Mouse (Mus musculus): Measurements from ENCODE around the gene Clic1.

The Clic1 gene

DNA sequence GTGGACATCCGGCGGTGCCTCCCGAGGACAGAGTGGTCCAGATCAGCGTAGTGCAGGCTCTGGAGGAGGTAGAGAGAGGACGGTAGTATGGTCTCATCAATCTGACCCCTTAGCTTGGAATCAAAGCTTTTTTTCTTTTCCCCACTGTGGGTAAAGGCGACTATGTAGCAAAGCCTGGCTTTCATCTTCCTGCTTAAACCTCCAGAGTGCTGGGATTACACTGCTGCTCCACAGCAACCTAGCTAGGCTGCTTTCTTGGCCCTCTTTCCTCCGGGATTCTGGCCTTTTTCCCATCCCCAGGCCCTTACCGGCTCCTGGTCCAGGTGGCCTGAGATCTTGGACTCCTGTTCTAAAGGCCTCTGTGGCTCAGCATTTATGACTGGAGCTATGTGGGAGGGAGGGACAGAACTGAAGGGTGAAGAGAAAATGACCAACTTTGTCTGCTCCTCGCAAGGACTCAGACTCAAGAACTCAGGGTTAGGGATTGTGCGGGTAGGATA lies 14.7 kb downstream of the Clic1 start:
- DNase-seq (ENCODE audit: low spot score in 2 of 2): no peak

DNA sequence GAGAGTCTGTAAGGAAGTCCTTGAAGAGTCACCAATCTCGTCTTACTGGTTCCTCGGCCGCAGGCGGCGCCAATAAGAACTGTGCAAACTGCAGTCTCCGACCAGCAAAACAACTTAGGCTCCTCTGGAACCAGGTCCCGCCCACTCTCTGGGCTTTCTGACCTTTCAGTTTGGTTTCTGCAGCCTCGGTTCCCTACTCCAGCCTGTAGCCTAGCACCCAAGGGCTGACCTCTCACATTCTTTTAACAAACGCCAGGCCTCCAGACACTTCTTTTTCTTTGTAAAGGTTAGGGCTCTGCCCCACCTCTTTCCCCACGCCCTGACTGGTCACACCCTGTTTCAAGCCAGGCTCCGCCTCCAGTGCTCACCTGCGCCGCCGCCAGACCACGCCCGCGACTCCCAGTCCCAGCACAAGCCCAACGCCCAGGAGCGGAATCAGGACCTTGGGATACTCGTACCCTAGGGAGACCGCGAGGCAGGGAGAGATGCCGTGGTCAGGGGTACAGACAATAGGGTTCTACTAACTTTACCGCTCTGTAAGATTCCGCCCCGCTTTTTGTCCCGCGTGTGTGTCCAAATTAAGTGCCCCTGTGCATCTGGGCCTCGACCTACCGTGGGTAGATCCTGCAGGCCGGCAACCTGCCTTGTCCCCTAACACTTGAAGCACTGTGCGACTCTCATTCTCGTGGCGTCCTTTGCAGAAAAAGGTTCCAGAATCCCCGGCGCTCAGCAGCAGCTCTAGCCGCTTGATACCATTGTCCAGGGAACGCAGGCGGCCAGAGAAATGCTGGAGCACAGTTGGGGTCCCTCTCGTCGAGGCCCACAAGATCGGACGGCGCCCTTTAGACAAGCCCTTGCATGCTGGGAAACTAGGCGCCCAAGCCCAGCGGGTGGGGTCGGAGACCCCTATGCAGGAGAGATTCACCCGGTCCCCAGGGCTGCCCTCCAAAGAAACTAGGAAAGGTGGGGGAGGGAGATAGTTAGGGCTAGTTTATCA lies 15.5 kb downstream of the Clic1 start, which contains the start of gene Ly6g6c:
TSS of gene Ly6g6c (plus strand) at position 438 of the 997 bp plus-strand sequence.
- DNase-seq (ENCODE audit: low spot score in 2 of 2): no peak

DNA sequence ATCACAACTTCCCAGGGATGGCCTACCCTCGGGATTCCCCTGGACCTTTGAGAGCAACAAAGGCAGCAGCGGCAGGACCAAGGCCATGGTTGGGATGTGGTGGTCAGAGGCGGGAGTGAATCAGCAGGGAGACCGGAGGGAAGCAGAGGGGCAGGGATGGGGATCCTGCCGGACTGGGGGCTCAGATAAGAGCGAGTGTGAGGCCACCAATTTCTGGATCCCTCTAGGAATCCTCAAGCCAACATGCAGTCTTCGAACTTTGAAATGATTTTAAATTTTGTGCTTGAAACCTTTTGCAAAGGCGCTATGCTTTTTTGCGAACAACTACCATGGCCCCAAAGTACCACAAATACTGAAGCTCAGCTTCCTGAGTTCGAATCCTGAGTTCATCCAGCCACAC lies 16.3 kb downstream of the Clic1 start, which contains the start of gene Mpig6b:
TSS of gene Mpig6b (minus strand) at position 101 of the 400 bp plus-strand sequence.
- no peak for DNase-seq (ENCODE audit: low spot score in 2 of 2)

DNA sequence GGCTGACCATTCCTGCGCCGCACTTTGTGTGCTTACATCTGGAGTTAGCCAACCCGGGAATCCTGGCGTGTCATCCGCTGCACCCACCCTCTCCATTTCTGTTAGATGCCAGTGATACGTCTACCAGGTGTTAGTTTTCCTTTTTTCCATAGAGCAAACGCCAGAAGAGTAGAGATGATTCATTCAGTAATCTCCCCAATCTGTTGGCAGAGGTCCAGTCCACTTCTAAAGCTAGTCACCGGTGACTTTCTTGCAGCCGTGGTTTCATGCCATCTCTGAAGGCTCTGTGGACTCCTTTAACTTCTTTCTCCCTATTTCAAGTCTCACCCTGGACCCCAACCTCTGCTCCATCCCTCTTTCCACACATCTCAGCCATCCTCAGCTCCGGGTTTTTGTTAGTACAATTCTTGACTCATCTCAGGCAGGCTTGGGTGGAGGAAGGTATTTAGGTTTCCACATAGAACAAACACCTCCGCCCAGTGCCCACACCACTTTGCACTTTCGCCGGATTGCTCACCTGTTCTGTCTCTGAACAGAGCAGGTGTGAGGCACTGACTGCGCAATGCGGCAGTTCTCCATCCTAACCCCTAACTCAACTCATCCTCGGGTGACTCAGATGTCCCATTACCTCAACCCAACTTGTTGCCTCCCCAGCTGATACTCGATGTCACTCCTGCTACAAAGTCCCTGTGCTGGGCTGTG lies 18.6 kb downstream of the Clic1 start:
- no peak for DNase-seq (ENCODE audit: low spot score in 2 of 2)

DNA sequence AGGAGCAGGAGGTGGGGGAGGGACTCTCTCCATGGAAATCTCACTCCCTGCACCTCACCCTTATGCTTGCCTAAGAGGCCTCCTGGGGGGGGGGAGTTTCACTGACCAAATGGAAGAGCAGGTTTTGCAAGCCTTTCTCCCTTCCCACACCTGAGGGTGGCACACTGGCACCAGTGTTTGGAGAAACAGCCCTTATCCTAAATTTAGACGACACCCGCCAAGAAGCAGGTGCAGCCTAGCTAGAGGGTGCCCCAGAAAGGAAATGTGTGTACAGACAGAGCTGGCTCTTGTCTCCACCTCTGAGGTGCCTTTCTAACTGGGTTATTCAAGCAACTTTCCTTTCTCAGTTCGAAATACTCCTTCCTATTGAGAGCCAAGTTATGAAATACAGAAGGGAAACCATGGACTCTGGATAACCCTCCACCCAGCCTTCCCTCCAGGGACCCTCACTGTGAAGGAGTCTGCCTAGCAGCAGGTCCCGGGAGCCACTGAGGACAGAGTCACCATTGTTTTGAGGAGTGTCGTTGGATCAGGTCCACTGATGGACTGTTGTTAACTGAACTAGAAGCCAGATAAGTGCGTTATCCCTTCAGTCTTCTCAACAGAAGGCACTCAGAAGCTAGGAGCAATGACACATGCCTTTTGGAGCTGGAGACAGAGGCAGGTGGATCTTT lies 20.9 kb downstream of the Clic1 start:
- no peak for DNase-seq (ENCODE audit: low spot score in 2 of 2)

DNA sequence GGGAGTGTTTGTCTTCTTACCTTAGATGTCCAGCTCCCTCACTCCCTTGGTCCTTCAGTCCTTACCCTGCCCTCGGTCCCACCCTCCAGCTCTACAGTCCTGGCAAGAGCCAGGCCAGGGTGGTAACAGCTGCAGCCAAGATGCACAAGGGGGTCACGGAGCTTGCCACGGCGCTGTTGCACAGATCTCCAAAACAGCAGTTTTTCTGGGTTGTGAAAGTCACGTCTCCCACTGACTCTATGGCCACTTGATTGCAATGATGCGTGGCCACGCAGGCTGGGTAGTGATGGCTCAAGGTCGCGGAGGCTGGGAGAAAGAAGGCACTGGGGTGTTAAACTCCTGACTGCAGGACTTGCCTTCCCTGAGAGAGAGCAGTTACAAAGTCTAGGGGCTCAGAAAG lies 21.7 kb downstream of the Clic1 start:
- no peak for DNase-seq (ENCODE audit: low spot score in 2 of 2)

DNA sequence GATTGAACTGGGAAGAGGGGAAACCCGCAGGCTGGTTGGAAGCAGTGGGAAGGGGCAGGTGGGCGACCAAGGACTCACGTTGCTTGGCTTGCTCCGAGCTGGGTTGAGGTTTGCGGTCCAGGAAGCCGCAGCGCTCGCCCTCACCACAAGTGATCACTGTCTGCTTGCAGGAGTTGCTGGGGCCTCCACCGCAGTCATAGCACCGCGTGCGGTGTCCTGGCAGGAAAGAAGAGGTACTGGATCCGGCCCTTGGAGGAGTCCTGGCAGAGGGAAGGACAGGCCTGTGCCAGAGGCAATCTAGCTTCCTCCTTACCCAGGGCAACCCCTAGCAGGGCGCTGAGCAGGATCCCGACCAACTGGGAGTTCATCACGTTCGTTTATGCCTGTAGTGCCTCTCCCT lies 24.3 kb downstream of the Clic1 start:
- no peak for DNase-seq (ENCODE audit: low spot score in 2 of 2)

DNA sequence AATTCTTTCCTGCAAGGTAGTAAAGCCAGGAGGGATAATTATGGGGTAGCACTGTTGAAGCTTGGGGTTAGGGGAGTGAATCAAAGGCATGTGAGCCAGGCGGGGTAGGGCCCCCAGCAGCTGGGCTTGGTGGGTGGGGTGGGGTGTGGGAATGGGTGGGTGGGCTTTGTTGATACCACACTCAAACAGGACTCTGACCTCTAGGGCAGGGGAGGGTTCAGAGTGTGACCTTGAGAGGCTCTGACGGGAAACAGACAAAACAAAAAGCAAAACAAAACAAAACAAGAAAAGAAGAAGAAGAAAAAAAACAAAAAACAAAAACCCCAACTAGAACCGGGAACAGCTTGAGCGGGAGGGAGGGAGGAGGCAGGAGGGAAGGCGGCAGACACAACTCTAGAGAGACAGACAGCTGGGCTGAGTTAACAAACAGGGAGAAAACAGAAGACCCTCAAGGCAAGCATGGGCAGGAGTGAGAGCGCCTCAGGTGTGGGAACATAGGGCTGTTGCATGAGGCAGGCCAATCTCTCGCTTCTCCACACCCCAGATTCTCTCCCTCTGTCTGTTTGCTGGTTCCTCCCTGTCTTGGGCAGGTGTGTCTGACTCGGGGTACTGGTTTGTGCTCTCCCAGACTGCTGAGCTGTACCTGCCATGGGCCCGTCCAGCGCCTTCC lies 26.9 kb downstream of the Clic1 start, which contains the start of gene Ly6g6e:
TSS of gene Ly6g6e (plus strand) at position 396 of the 670 bp plus-strand sequence.
- no peak for DNase-seq (ENCODE audit: low spot score in 2 of 2)

DNA sequence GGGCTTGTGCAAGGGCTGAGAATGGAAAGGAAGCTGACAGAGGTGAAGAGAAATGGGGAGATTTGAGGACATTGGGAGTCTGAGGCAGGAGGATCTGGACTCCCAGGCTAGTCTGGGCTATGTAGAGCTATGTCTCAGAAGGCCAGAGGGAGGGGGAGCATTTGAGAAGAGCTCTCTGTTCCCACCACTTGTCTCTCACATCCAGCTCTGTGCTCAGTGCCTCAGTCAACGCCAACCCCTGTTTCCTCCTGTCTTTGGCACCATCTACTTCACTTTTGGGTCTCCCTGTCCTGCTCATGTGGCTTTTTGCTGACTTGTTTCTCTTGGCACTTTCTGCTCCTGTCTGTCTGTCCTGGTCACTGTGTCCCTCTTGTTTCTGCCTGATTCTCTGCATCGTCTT lies 27.5 kb downstream of the Clic1 start:
- DNase-seq (ENCODE audit: low spot score in 2 of 2): no peak

DNA sequence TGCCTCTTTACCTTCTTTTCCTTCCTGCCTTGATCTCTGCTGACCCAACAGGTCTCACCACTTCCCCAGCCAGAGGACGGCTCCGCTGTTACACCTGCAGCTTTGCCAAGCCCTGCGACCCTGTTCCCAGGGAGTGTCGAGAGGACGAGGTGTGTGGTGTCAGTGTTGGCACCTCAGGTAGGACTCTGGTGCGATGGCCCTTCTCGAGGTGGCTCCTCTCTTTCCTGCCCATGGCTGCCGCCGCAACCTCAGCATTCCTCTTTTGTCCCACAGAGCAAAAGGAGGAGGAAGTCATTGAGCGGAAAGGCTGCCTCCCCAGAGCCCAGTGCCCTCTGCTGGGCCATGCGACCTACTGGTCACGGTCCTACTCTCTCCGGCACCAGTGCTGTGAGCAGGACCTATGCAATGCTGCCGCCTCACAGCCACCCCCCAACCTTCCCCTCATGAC lies 28.0 kb downstream of the Clic1 start, which contains the start of gene Ly6g6d:
TSS of gene Ly6g6d (minus strand) at position 280 of the 448 bp plus-strand sequence.
- DNase-seq (ENCODE audit: low spot score in 2 of 2): no peak

DNA sequence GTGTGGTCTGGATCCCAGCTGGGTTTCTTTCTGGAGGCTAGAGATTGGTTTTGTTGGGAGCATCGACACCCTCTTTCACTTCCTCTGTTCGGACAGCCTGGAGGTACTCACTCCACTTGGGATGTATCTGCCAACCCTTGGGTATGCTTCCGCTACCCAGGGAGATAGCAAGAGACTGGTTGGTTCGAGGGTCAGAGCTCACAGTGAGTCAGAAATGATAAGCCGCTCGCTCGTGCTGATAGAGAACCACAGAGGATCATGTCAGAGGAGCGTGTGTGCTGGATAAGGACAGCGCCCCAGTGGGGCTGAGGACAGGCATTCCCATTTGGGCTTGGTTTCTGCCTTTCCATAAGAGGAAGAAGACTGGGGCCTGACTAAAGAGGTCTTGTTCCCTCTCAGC lies 30.0 kb downstream of the Clic1 start:
- no peak for DNase-seq (ENCODE audit: low spot score in 2 of 2)

DNA sequence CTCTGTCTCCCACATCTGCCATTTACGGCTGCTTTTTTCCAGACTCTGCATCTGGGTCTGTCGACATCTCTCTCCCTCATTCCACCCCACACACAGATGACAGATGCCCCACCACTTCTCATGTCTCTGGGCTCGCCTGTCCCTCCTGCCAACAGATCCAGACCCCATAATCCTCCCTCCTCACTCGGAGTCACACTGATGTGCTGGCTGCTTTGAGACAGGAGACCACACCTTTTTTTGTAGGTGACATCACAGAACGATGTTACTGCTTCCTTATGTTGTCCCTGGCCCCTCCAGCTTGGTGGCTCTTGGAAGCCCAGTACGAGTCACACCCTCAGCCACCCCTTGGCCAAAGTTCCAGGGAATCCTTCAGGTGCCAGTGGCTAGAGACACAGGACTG lies 30.5 kb downstream of the Clic1 start:
- DNase-seq (ENCODE audit: low spot score in 2 of 2): no peak

DNA sequence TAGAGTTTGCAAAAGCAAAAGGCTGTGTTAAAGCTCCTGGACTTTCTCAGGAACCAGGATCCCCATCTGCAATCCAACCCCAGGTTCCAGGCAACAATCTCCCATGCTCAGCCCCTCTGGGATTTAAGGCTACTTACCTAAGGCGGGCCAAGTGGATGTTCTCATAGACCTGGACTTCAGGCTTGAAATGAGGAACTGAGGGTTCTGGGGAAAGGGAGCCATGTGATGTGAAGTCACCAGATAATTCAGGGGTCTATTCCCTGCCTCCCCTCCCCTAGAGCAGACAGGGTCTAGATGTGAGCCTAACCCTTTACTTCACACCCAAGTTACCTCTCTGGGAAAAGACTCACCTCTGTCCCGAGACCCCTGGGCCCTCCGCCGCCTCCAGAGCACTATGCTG lies 30.9 kb downstream of the Clic1 start:
- no peak for DNase-seq (ENCODE audit: low spot score in 2 of 2)

DNA sequence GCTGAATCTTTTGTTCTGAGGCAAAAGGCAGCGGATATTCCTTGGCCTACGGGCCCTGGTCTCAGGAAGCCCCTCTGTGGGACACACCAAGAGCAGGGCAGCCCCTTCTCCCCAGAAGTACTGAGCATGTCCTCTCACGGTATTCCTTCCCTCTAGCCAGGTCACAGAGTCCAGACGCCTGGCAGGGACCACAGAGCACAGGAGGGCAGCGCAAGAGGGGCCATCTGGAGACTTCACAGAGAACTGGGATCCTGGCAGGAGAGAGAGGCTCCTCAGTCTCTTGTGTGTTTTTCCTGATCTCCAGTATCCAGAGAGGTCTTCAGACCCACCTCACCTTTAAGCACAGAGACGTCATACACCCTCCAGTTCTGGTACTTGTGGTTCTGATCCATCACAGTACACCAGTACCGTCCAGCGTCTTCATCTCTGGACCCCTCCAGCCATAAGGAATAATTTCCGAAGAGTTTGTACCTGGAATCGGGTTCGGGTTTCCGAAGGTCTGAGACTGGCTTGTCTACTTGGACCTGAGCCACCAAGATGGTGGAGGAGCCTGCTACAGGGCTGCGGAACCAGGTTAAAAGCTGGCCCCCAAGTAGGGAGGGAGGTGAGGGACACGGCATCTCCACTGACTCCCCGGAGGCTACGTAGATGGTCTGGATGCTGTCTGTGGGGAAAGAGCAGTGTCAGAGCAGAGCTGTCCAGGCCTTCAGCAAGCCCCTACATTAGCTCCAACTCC lies 33.2 kb downstream of the Clic1 start:
- no peak for DNase-seq (ENCODE audit: low spot score in 2 of 2)

DNA sequence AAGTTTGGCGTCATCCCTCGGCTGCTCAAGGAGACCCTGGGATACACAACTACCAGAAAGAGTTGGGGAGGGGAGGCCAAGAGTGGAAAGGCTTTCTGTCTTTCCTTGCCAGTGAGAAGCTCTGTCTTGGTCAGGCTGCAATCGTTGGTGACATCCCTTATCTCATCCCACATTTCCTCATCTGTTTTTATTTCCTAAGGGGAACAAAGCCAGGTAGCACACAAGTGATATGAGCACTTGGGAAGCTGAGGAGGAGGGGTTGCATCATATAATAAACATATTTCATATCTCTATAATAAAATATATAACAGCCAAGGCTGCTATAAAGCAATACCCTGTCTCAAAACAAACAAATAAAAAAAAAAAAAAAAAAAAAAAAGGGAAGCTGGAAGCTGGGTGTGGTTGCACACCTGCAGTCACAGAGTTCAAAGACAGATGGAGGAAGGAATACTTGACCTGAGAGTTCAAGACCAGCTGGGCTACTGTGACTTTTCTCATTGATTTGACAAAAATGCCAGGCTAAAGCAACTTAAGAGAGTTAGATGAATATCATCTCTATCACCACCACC lies 34.2 kb downstream of the Clic1 start:
- DNase-seq (ENCODE audit: low spot score in 2 of 2): no peak

DNA sequence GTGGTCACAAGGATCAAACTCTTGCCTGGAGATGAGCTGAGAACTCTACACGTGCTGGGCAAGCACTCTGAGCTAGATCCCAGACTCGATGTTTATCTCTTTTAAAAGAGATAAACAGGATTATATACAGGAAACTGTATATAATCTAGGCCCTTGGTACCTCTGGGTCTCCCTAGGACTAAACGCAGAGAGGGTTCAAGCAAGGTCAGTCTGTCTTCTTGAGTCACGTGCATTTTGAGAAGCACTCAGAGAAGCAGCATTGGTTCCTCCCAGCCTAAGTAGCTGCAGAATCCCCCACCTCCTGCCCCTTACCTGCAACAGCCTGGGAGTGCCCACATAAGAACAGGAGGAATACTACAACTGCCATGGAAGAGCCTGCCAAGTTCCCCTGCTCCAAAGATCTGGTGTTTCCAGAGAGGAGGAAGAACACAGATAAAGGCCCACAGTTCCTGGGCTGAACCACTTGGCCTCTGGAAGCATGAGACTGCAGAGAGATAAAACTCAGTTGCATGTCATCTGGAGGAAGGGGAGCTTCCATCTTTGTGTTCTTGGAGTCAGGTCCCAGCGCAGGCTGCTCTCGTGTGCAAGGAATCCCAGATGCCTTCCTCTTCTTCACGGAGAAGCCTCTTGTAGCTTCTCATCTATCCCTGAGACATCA lies 35.6 kb downstream of the Clic1 start, which contains the start of gene Ly6g6f:
TSS of gene Ly6g6f (minus strand) at position 403 of the 658 bp plus-strand sequence.
- DNase-seq (ENCODE audit: low spot score in 2 of 2): no peak

DNA sequence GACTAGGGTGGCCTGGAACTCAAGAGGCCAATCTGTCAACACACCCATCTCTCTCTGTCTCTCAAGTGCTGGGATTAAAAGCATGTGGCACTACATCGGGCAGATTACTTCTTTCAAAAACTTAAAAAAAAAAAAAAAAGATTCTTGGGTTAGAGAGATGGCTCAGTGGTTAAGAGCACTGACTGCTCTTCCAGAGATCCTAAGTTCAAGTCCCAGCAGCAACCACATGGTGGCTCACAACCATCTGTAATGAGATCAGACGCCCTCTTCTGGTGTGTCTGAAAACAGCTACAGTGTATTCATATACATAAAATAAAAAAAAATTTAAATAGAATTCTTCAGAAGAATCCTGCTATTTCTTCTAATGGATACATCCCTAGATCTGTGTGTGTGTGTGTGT lies 38.4 kb downstream of the Clic1 start:
- no peak for DNase-seq (ENCODE audit: low spot score in 2 of 2)

DNA sequence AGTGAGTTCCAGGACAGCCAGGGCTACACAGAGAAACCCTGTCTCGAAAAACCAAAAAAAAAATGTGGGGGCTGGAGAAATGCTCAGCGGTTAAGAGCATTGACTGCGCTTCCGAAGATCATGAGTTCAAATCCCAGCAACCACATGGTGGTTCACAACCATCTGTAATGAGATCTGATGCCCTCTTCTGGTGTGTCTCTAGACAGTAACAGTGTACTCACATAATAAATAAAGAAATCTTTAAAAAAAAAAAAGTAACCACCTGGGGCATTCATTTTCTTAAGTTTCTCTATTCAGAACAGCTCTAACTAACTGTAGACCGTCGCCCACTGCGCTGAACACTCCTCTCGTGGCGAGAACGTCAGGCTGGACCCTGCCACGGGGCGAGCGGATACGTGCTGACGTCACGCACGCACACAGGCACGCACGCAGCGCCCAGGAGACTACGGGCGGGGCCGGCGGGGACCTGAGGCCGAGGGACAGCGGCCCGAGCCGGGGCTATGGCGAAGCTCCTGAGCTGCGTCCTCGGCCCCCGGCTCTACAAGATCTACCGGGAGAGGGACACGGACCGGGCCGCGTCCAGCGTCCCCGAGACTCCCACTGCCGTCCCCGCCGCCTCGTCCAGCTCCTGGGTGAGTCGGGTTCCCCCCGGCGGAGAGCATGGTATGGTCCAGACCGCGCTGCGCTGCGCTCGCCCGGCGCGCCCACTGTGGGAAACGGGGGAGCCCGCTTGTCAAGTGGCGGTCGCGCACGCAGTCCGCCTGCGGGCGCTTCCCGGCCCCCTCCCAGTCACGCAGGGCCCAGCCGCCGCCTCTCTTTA lies 39.3 kb downstream of the Clic1 start, which contains the start of gene Abhd16a:
TSS of gene Abhd16a (plus strand) at position 439 of the 820 bp plus-strand sequence.
- peak; percentile 92 to 94 for DNase-seq (ENCODE audit: low spot score in 2 of 2)

Measured in natural killer cell, adult 2 months (primary cell).